Mouse (Mus musculus) adrenal gland, postnatal 10 days (tissue): ENCODE data around the gene Apom. TPM values are rescaled to one million over a fixed set of nuclear protein-coding genes. Genes with fewer than 3 reads are reported as not detected.
"Not testable (repeated sequence)": the region's sequence is repeated elsewhere in the genome, so short reads cannot be mapped to it uniquely, and the experiment has no call there.

ENCODE experiments used
- DNase-seq: peaks from one replicate; pipeline ENCODE4 v3.0.0; 2021; ENCODE audit warnings: mixed read lengths
- total RNA-seq, 2 experiments: library from RNA; stranded (reverse); gene quantifications; 2 replicates each; pipeline ENCODE4 v1.2.3; 2021

The Apom gene
- total RNA-seq, 2 experiments from 2014 or later = 44.8 to 115 TPM

GRCm38 (mm10) chr17:35127017-35127416 lies 4.8 kb downstream of the Apom start:
- DNase-seq = no peak

DNA sequence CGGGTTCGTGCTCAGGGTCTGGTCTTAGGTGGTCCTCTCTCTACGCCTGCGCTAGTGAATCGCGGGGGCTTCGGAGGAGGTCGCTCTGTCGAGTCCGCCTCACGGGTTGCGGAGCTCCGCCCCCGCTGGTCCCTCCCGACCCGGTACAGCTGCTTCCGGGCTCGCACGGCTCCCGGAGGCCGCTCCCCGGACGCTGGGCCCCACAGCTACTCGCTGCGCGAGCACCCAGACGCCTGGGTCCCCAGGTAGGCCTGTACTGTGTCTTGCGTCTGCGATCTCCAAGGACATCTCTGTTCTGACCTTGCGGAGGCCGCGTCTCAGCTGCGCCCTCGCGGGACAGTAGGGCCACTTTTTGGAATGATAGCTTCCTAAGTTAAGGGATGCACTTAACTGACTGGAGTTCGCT lies 5.6 kb downstream of the Apom start, which contains the start of gene D17H6S53E:
Gene D17H6S53E (plus strand): TSS at position 168 of the 406 bp plus-strand sequence.
- DNase-seq = peak; percentile 88

- DNase-seq = no peak
Measured at GRCm38 (mm10) chr17:35125578-35125977, 6.3 kb downstream of the Apom start.

GRCm38 (mm10) chr17:35125081-35125480 lies 6.8 kb downstream of the Apom start:
- DNase-seq = no peak

GRCm38 (mm10) chr17:35124261-35124896 lies 7.5 kb downstream of the Apom start:
- not testable (repeated sequence) for DNase-seq

GRCm38 (mm10) chr17:35123287-35123686 lies 8.6 kb downstream of the Apom start:
- DNase-seq = not testable (repeated sequence)

GRCm38 (mm10) chr17:35121871-35122303 lies 10.0 kb downstream of the Apom start, which contains the start of gene Csnk2b:
Csnk2b (minus strand) TSS chr17:35122053.
- DNase-seq = peak; percentile 67

- peak; percentile 98 for DNase-seq
Measured at GRCm38 (mm10) chr17:35121143-35121799, 10.6 kb downstream of the Apom start, which contains the start of gene Gpank1. Gpank1 (plus strand) TSS chr17:35121455.

- peak; percentile 72 for DNase-seq
Measured at GRCm38 (mm10) chr17:35120745-35121142, 11.1 kb downstream of the Apom start.

- DNase-seq = no peak
Measured at GRCm38 (mm10) chr17:35115046-35116019, 16.5 kb downstream of the Apom start, which contains the start of gene Ly6g5b. Ly6g5b (minus strand) TSS chr17:35115428.

GRCm38 (mm10) chr17:35111774-35112173 lies 20.1 kb downstream of the Apom start:
- no peak for DNase-seq

GRCm38 (mm10) chr17:35108097-35108496 lies 23.8 kb downstream of the Apom start, which contains the start of gene Ly6g5c:
Ly6g5c (plus strand) TSS chr17:35108279.
- DNase-seq = no peak

- no peak for DNase-seq
Measured at GRCm38 (mm10) chr17:35106522-35106921, 25.3 kb downstream of the Apom start.

GRCm38 (mm10) chr17:35105740-35106389 lies 26.0 kb downstream of the Apom start:
- peak; percentile 51 for DNase-seq

DNA sequence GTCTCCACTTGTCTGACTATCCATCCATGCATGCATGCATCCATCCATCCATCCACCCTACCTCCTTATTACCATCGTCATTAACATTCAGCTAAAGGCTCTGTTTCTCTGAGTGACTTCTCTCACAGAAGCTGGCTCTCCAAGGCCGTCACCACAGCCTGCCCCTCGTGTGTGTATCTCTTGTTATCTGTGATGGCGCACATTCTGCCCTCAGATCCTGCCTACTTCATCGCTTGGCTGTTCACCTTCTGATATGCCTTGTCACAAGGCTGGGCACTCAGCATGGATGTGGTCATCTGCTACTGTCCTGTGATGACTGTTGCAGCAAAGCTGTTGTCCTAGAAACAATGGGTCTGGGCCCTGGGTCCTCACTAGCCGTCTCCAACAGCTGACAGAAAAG lies 27.1 kb downstream of the Apom start:
- DNase-seq = no peak

GRCm38 (mm10) chr17:35104079-35104478 lies 27.8 kb downstream of the Apom start:
- DNase-seq = no peak

- DNase-seq = no peak
Measured at GRCm38 (mm10) chr17:35103221-35103690, 28.6 kb downstream of the Apom start.

DNA sequence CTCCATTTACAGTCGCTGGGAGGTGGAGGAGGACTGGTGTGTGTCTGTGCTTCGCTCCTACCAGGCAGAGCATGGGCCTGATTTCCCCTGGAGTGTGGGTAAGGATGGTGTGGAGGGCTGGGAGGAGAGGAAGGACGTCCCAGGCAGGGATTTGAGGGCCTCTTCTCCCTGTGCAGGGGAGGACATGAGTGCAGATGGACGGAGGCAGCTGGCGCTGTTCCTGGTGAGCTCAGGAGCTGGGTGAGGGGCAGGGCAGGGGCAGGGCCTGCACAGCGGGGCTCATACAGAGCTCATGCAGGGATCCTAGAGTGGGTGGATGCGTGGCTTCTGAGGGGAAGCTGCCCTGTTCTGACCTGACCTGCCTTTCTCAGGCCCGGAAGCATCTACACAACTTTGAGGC lies 29.6 kb downstream of the Apom start:
- no peak for DNase-seq

GRCm38 (mm10) chr17:35101161-35101560 lies 30.7 kb downstream of the Apom start:
- peak; percentile 36 for DNase-seq

DNA sequence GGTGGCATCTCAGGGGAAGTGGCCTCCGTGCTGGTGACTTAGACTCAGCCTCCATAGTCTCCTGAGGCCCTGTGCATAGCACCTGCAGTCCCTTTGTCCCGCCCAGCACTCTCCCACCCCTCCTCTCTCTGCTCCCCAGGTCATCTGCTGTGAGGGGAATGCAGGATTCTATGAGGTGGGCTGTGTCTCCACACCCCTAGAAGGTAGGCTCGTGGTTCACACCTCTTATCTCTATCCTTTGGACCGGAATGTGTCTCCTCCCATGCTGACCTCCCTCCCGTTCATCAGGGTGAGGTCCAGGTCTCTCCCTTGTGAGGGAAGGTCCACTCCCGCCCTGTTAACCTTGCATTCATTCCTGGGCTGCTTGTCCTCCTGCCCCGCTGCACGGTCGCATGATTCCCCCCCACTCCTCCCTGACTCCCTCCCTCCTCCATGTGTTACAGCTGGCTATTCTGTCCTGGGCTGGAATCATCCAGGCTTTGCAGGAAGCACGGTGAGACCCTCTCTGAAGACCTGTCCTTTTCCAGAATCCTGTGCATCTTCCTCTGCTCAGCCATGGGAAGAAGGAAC lies 31.6 kb downstream of the Apom start:
- DNase-seq = no peak

- DNase-seq = peak; percentile 34
Measured at GRCm38 (mm10) chr17:35097164-35097655, 34.6 kb downstream of the Apom start.
